ENCODE assay signal across 30 mouse cellular contexts in genomic region chr9:50525585-50525984, GRCm38 (mm10). TPM values are rescaled to one million over a fixed set of nuclear protein-coding genes. Genes with fewer than 3 reads are reported as not detected.
"Had no signal": no experiment of that assay in that cellular context is flagged by ENCODE, and none has a peak within 500 bp of the region (broad histone marks: within the 10 kb centered on the region; RNA-seq: fewer than 3 reads in every experiment).

No protein-coding gene starts in this region.

- H3K27me3 ChIP-seq: midbrain, embryonic 13.5 days; neural tube, embryonic 13.5 days had no signal

- H3K9ac ChIP-seq: liver, embryonic 14.5 days; midbrain, embryonic 13.5 days; neural tube, embryonic 13.5 days had no signal

- H3K4me2 ChIP-seq: midbrain, embryonic 13.5 days; neural tube, embryonic 13.5 days had no signal

- H3K9me3 ChIP-seq: midbrain, embryonic 10.5 days; midbrain, embryonic 13.5 days; neural tube, embryonic 13.5 days had no signal

- H3K27ac ChIP-seq: kidney, postnatal 0 days; layer of hippocampus, adult 2 months; liver, embryonic 14.5 days; midbrain, embryonic 10.5 days; midbrain, embryonic 13.5 days; neural tube, embryonic 13.5 days; stomach, postnatal 0 days had no signal

- DNase-seq: layer of hippocampus, adult 9-11 months; lung, adult 2 months; lung, postnatal 14 days; lung, postnatal 4 days; retina, postnatal 1 day; thymus, adult 2 months; thymus, postnatal 14 days; thymus, postnatal 4 days had no signal

- H3K4me3 ChIP-seq: layer of hippocampus, adult 2 months; midbrain, embryonic 10.5 days; midbrain, embryonic 13.5 days; myocyte; neural tube, embryonic 13.5 days had no signal

RNA-seq across cellular contexts. Expression of gene Plet1, which starts 31.3 kb away (rescaled TPM):
- total RNA-seq: layer of hippocampus, adult 2 months; left cerebral cortex, adult 18-20 months; left cerebral cortex, postnatal 36 days; monocyte, adult 5-6 weeks had no signal

RNA-seq across cellular contexts. Expression of gene Tex12, which starts 35.5 kb away (rescaled TPM):
- total RNA-seq: layer of hippocampus, adult 2 months; layer of hippocampus, postnatal 25 days; left cerebral cortex, adult 18-20 months; left cerebral cortex, postnatal 36 days; megakaryocyte progenitor cell, adult 5-6 weeks; monocyte, adult 5-6 weeks; neutrophil, adult 5-6 weeks had no signal
- polyA plus RNA-seq: kidney, embryonic 14.5 days; kidney, postnatal 0 days; large intestine, adult 2 months; limb, embryonic 11.5 days; limb, embryonic 14.5 days; liver, embryonic 14.5 days; lung, adult 2 months; lung, embryonic 16.5 days; myocyte; neural tube, embryonic 13.5 days; small intestine, adult 2 months; spleen, adult 2 months; stomach, embryonic 14.5 days; stomach, postnatal 0 days; thymus, adult 2 months had no signal
